Mouse (Mus musculus): ENCODE results near the gene Usp7.

DNA sequence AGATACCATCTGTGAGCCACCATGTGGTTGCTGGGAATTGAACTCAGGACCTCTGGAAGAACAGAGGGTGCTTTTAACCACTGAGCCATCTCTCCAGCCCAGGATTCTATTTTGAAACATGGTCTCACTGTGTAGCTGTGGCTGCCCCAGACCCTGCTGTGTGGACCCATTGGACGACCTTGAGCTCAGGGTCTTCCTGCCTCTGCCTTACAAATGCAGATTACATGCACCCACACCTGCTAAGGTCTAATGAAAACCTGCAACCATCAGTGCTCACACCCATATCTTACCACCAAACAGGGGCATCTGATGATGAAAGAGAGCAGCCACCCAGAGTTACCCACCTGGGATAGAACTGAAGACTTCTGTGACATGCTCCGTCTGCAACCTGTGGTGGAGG, 135.9 kb downstream of the Usp7 start:
- TF ChIP-seq POLR2A (IDR thresholded peaks at IDR 0.05; ENCODE audit: low read depth, low read length): no peak
- no peak for TF ChIP-seq CTCF (conservative IDR thresholded peaks at IDR 0.05; ENCODE audit: insufficient read depth, insufficient read length, low read depth, low read length)
